In the genomic region with DNA sequence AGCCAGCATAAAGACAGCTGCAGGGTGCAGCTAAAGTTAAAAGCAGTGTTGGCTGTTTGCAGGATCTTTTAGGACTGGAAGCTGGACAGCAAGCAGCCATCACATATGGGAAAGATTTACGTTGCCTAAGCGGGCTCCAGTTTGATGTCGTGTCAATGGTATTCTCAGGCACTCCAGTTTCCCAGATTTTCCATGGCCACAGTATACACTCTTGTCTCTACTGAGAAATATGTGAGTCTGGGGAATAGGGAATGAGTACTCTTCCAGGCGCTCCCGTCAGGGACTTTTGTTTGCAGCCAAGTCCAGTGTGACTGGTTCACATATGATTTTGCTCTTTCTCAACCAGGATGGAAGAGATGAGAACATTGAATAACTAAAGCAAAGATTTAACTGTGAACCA, we compare ENCODE assay signal across 15 mouse cellular contexts.
DNase-seq lines count a peak whose midpoint lies in the region; ATAC-seq and TF ChIP-seq lines count a peak whose summit lies in the region.
"Had no signal": no experiment of that assay in that cellular context is flagged by ENCODE, and none has a peak within 500 bp of the region (broad histone marks: within the 10 kb centered on the region; RNA-seq: fewer than 3 reads in every experiment).

No protein-coding gene starts in this region.

- H3K27ac ChIP-seq in intestine, embryonic 14.5 days (ENCODE audit: low read depth), result peak overlapping the region; percentile 43
- no peak overlapping the region for H3K27ac ChIP-seq in intestine, postnatal 0 days (ENCODE audit: low read depth, low read length)
- no peak overlapping the region for H3K27ac ChIP-seq in forebrain, embryonic 13.5 days
- no peak overlapping the region for H3K27ac ChIP-seq in liver, postnatal 0 days (ENCODE audit: low read depth)
- H3K27ac ChIP-seq: hindbrain, embryonic 13.5 days had no signal

- no peak for TF ChIP-seq CTCF in intestine, postnatal 0 days (IDR thresholded peaks at IDR 0.05; ENCODE audit: low read depth)
- TF ChIP-seq CTCF in liver, postnatal 0 days (IDR thresholded peaks at IDR 0.05; ENCODE audit: low read depth), result no peak

- no peak overlapping the region for H3K9ac ChIP-seq in intestine, embryonic 14.5 days (ENCODE audit: low read length)
- H3K9ac ChIP-seq in intestine, postnatal 0 days (ENCODE audit: low read depth, low read length), result no peak overlapping the region
- H3K9ac ChIP-seq in forebrain, embryonic 13.5 days, result no peak overlapping the region
- no peak overlapping the region for H3K9ac ChIP-seq in liver, postnatal 0 days (replicated peaks)
- H3K9ac ChIP-seq: hindbrain, embryonic 13.5 days had no signal

- H3K4me2 ChIP-seq in intestine, embryonic 14.5 days (ENCODE audit: low read length), result no peak overlapping the region
- no peak overlapping the region for H3K4me2 ChIP-seq in intestine, postnatal 0 days (replicated peaks; ENCODE audit: low read depth)
- H3K4me2 ChIP-seq in forebrain, embryonic 13.5 days, result no peak overlapping the region
- no peak overlapping the region for H3K4me2 ChIP-seq in liver, postnatal 0 days (ENCODE audit: low read depth, low read length)
- H3K4me2 ChIP-seq: hindbrain, embryonic 13.5 days had no signal

- no peak for TF ChIP-seq EP300 in liver, postnatal 0 days (IDR thresholded peaks at IDR 0.05; ENCODE audit: low read depth)

- no peak overlapping the region for H3K4me3 ChIP-seq in intestine, embryonic 14.5 days (ENCODE audit: low read depth, low read length)
- H3K4me3 ChIP-seq in intestine, postnatal 0 days (ENCODE audit: low read depth, low read length), result no peak overlapping the region
- H3K4me3 ChIP-seq in forebrain, embryonic 13.5 days, result no peak overlapping the region
- no peak overlapping the region for H3K4me3 ChIP-seq in liver, postnatal 0 days (ENCODE audit: low read depth, low read length)
- H3K4me3 ChIP-seq: erythroblast, embryonic 14.5 days; hindbrain, embryonic 13.5 days; megakaryocyte, embryonic 14.5 days had no signal

- 40% methylated on average over 5 of the region's 5 CpGs for WGBS in intestine, embryonic 14.5 days
- 62% methylated on average over 5 of the region's 5 CpGs for WGBS in intestine, postnatal 0 days
- 94% methylated on average over 5 of the region's 5 CpGs for WGBS in forebrain, embryonic 13.5 days
- WGBS in liver, postnatal 0 days (ENCODE audit: insufficient replicate concordance), result 81% methylated on average over 5 of the region's 5 CpGs

- no peaks in the 10 kb centered on the region for H3K9me3 ChIP-seq in intestine, embryonic 14.5 days (ENCODE audit: control insufficient read depth, low read length)
- no peaks in the 10 kb centered on the region for H3K9me3 ChIP-seq in intestine, postnatal 0 days (ENCODE audit: control insufficient read depth)
- no peaks in the 10 kb centered on the region for H3K9me3 ChIP-seq in forebrain, embryonic 13.5 days (replicated peaks)
- no peaks in the 10 kb centered on the region for H3K9me3 ChIP-seq in liver, postnatal 0 days (ENCODE audit: low read length)
- H3K9me3 ChIP-seq: hindbrain, embryonic 13.5 days had no signal

- H3K4me1 ChIP-seq in intestine, embryonic 14.5 days (replicated peaks; ENCODE audit: control insufficient read depth, insufficient read depth, low read length), result no peaks in the 10 kb centered on the region; the same call in 1 of the 2 replicates
- no peaks in the 10 kb centered on the region for H3K4me1 ChIP-seq in intestine, postnatal 0 days (replicated peaks; ENCODE audit: control insufficient read depth, insufficient read depth, low read length)
- no peaks in the 10 kb centered on the region for H3K4me1 ChIP-seq in forebrain, embryonic 13.5 days
- no peaks in the 10 kb centered on the region for H3K4me1 ChIP-seq in liver, postnatal 0 days (ENCODE audit: insufficient read depth)
- H3K4me1 ChIP-seq: hindbrain, embryonic 13.5 days; megakaryocyte, embryonic 14.5 days had no signal

- H3K36me3 ChIP-seq in intestine, embryonic 14.5 days (ENCODE audit: control insufficient read depth, insufficient read depth, low read length), result no peaks in the 10 kb centered on the region
- no peaks in the 10 kb centered on the region for H3K36me3 ChIP-seq in intestine, postnatal 0 days (ENCODE audit: control insufficient read depth, insufficient read depth)
- H3K36me3 ChIP-seq in forebrain, embryonic 13.5 days (ENCODE audit: poor library complexity, severe bottlenecking), result no peaks in the 10 kb centered on the region
- no peaks in the 10 kb centered on the region for H3K36me3 ChIP-seq in liver, postnatal 0 days (replicated peaks; ENCODE audit: insufficient read depth, low read length)
- H3K36me3 ChIP-seq: hindbrain, embryonic 13.5 days had no signal

- ATAC-seq in intestine, embryonic 14.5 days (replicated peaks; ENCODE audit: low FRiP score, low TSS enrichment, low read depth), result 0 out of 2 replicates have a peak, but pooled peaks have one; percentile 23
- no peak for ATAC-seq in intestine, postnatal 0 days
- ATAC-seq in forebrain, embryonic 13.5 days, result no peak
- ATAC-seq in liver, postnatal 0 days, result no peak

- H3K27me3 ChIP-seq in intestine, embryonic 14.5 days (replicated peaks; ENCODE audit: control insufficient read depth, insufficient read depth, low read length), result no peaks in the 10 kb centered on the region
- no peaks in the 10 kb centered on the region for H3K27me3 ChIP-seq in intestine, postnatal 0 days (replicated peaks; ENCODE audit: control insufficient read depth, insufficient read depth, low read length)
- H3K27me3 ChIP-seq in forebrain, embryonic 13.5 days, result no peaks in the 10 kb centered on the region
- no peaks in the 10 kb centered on the region for H3K27me3 ChIP-seq in liver, postnatal 0 days (ENCODE audit: insufficient read depth, low read length)
- H3K27me3 ChIP-seq: CH12.LX; hindbrain, embryonic 13.5 days; megakaryocyte, embryonic 14.5 days had no signal

- no peak for DNase-seq in intestine, embryonic 14.5 days (ENCODE audit: low spot score)
- DNase-seq in urinary bladder, postnatal 14 days (ENCODE audit: low spot score), result peak; percentile 24
- DNase-seq in urinary bladder, adult 18-20 months (ENCODE audit: low spot score in 2 of 2), result no peak
- peak; percentile 17 for DNase-seq in heart, postnatal 4 days
- DNase-seq in liver, postnatal 0 days, result no peak
- DNase-seq: adrenal gland, postnatal 36 days; cerebellum, adult 11 months; retina, postnatal 1 day; thymus, postnatal 36 days had no signal

Comparison
In these comparisons a context has a peak if more than half of its experiments do, and no peak if none do; other contexts are left out.
1. DNase-seq: peak in urinary bladder, postnatal 14 days (single experiment) and heart, postnatal 4 days (single experiment); none in intestine, embryonic 14.5 days (single experiment), urinary bladder, adult 18-20 months (0 of 2) and liver, postnatal 0 days (single experiment).